Mouse (Mus musculus) lung, embryonic 16.5 days (tissue): ENCODE data around the gene Gch1. TPM values are rescaled to one million over a fixed set of nuclear protein-coding genes. Genes with fewer than 3 reads are reported as not detected.

ENCODE experiments used
- ATAC-seq: fragments of 200-750 bp; cut with Nextera tagmentation; 2 replicates; pipeline ENCODE4 v1.8.0; 2017; ENCODE audit warnings: low read depth, mild to moderate bottlenecking, moderate library complexity
- H3K27ac ChIP-seq: fragments of 300-500 bp; sonication (generic); 2 replicates; pipeline ENCODE4 v1.5.1; 2014; ENCODE audit warnings: mild to moderate bottlenecking, control low read depth, low read length
- H3K27me3 ChIP-seq: fragments of 300-500 bp; sonication (generic); 2 replicates; pipeline ENCODE4 v1.6.1; 2014; ENCODE audit warnings: low read depth, low read length, mixed read lengths; ENCODE audit not compliant: control insufficient read depth, insufficient read depth
- H3K36me3 ChIP-seq: fragments of 300-500 bp; sonication (generic); 2 replicates; pipeline ENCODE4 v1.6.1; 2014; ENCODE audit warnings: low read length; ENCODE audit not compliant: control insufficient read depth, insufficient read depth
- H3K4me1 ChIP-seq: fragments of 300-500 bp; sonication (generic); replicated peaks from 2 replicates; pipeline ENCODE4 v1.6.1; 2014; ENCODE audit warnings: low read length, mixed read lengths; ENCODE audit not compliant: control insufficient read depth, insufficient read depth
- H3K4me2 ChIP-seq: fragments of 300-500 bp; sonication (generic); 2 replicates; pipeline ENCODE4 v1.6.1; 2014; ENCODE audit warnings: low read depth, low read length, control low read depth
- H3K4me3 ChIP-seq: fragments of 300-500 bp; sonication (generic); 2 replicates; pipeline ENCODE4 v1.5.1; 2014; ENCODE audit warnings: mild to moderate bottlenecking, low read length, control low read depth
- H3K9ac ChIP-seq: fragments of 300-500 bp; sonication (generic); 2 replicates; pipeline ENCODE4 v1.6.1; 2014; ENCODE audit warnings: low read length, control low read depth
- H3K9me3 ChIP-seq: fragments of 300-500 bp; sonication (generic); 2 replicates; pipeline ENCODE4 v1.6.1; 2016; ENCODE audit warnings: low read length; ENCODE audit not compliant: control insufficient read depth
- WGBS: fragments of 180-500 bp; shearing (Covaris S2); extraction: QIAGEN DNeasy Blood & Tissue Kit; methylation state at CpG from one replicate; pipeline ENCODE4 v1.1.7; 2014; 5-methylcytosine and 5-hydroxymethylcytosine counted together
- polyA plus RNA-seq: library from polyadenylated mRNA; unstranded; fragments of >200 nt; fragmentation: Nextera tagmentation; extraction: Ambion mirVana; gene quantifications from 2 replicates; pipeline ENCODE4 v1.2.1, GENCODE M21; 2015

The Gch1 gene
- polyA plus RNA-seq, 1 experiment from 2014 or later: 4.6 TPM

GRCm38 (mm10) chr14:47190626-47191025 is 1.4 kb upstream of the Gch1 start:
- H3K4me1 ChIP-seq: peaks cover 9% of the 10 kb centered on the region; the same call in 1 of the 2 replicates
- no peak overlapping the region for H3K4me2 ChIP-seq
- H3K9ac ChIP-seq: no peak overlapping the region
- H3K4me3 ChIP-seq: no peak overlapping the region
- H3K9me3 ChIP-seq: no peaks in the 10 kb centered on the region
- H3K36me3 ChIP-seq: no peaks in the 10 kb centered on the region
- 57% methylated on average over 4 of the region's 4 CpGs for WGBS
- H3K27ac ChIP-seq: no peak overlapping the region
- no peak for ATAC-seq
- peaks cover 11% of the 10 kb centered on the region for H3K27me3 ChIP-seq

GRCm38 (mm10) chr14:47189635-47189955 is 382 bp upstream of the Gch1 start:
- Histone ChIP-seq H3K36me3 (no peaks in the 10 kb centered on the region), H3K4me3 (peak overlapping the region; percentile 70), H3K9me3 (no peaks in the 10 kb centered on the region), H3K27ac (no peak overlapping the region), H3K4me1 (peaks cover 9% of the 10 kb centered on the region; the same call in 1 of the 2 replicates), H3K9ac (peak overlapping the region; percentile 64), H3K4me2 (peak overlapping the region; percentile 85), H3K27me3 (peaks cover 11% of the 10 kb centered on the region)
- WGBS: 6% methylated on average over 8 of the region's 8 CpGs
- ATAC-seq: peak; percentile 21; the same call in 1 of the 2 replicates

- H3K9ac ChIP-seq: peak overlapping the region; percentile 64
- H3K36me3 ChIP-seq: no peaks in the 10 kb centered on the region
- H3K4me3 ChIP-seq: peak overlapping the region; percentile 70
- H3K9me3 ChIP-seq: no peaks in the 10 kb centered on the region
- peaks cover 11% of the 10 kb centered on the region for H3K27me3 ChIP-seq
- H3K27ac ChIP-seq: no peak overlapping the region
- H3K4me2 ChIP-seq: peak overlapping the region; percentile 85
- WGBS: 1% methylated on average over 16 of the region's 16 CpGs
- ATAC-seq: 0 out of 2 replicates have a peak, but pooled peaks have one; percentile 24
- H3K4me1 ChIP-seq: peaks cover 9% of the 10 kb centered on the region; the same call in 1 of the 2 replicates
Observed at GRCm38 (mm10) chr14:47188475-47188847, 752 bp downstream of the Gch1 start.

- peak overlapping the region; percentile 85 for H3K4me2 ChIP-seq
- peaks cover 11% of the 10 kb centered on the region for H3K27me3 ChIP-seq
- H3K4me3 ChIP-seq: peak overlapping the region; percentile 70
- peaks cover 9% of the 10 kb centered on the region; the same call in 1 of the 2 replicates for H3K4me1 ChIP-seq
- no peak for ATAC-seq
- no peak overlapping the region for H3K27ac ChIP-seq
- H3K36me3 ChIP-seq: no peaks in the 10 kb centered on the region
- H3K9ac ChIP-seq: peak overlapping the region; percentile 32; the same call in 1 of the 2 replicates
- no peaks in the 10 kb centered on the region for H3K9me3 ChIP-seq
- 32% methylated on average over 12 of the region's 12 CpGs for WGBS
Observed at GRCm38 (mm10) chr14:47187666-47188360, 1.4 kb downstream of the Gch1 start.

- ATAC-seq: no peak
- Histone ChIP-seq H3K4me1 (peaks cover 9% of the 10 kb centered on the region; the same call in 1 of the 2 replicates), H3K36me3 (no peaks in the 10 kb centered on the region), H3K4me3 (no peak overlapping the region), H3K9me3 (no peaks in the 10 kb centered on the region), H3K27ac (no peak overlapping the region), H3K4me2 (no peak overlapping the region), H3K27me3 (peaks cover 11% of the 10 kb centered on the region), H3K9ac (no peak overlapping the region)
- WGBS: 52% methylated on average over 1 of the region's 1 CpGs
Observed at GRCm38 (mm10) chr14:47187261-47187660, 2.0 kb downstream of the Gch1 start.

GRCm38 (mm10) chr14:47186561-47186960 is 2.7 kb downstream of the Gch1 start:
- WGBS: 72% methylated on average over 2 of the region's 2 CpGs
- Histone ChIP-seq H3K27me3 (peaks cover 11% of the 10 kb centered on the region), H3K4me3 (no peak overlapping the region), H3K9ac (no peak overlapping the region), H3K4me1 (peaks cover 12% of the 10 kb centered on the region; the same call in 1 of the 2 replicates), H3K9me3 (no peaks in the 10 kb centered on the region), H3K4me2 (no peak overlapping the region), H3K36me3 (no peaks in the 10 kb centered on the region), H3K27ac (no peak overlapping the region)
- no peak for ATAC-seq

- H3K4me2 ChIP-seq: no peak overlapping the region
- no peak overlapping the region for H3K4me3 ChIP-seq
- H3K9me3 ChIP-seq: no peaks in the 10 kb centered on the region
- no peak overlapping the region for H3K9ac ChIP-seq
- ATAC-seq: 0 out of 2 replicates have a peak, but pooled peaks have one; percentile 32
- no peaks in the 10 kb centered on the region; the same call in 1 of the 2 replicates for H3K27me3 ChIP-seq
- H3K27ac ChIP-seq: no peak overlapping the region
- 45% methylated on average over 11 of the region's 11 CpGs for WGBS
- H3K4me1 ChIP-seq: peaks cover 9% of the 10 kb centered on the region
- H3K36me3 ChIP-seq: no peaks in the 10 kb centered on the region
Observed at GRCm38 (mm10) chr14:47181497-47182290, 7.5 kb downstream of the Gch1 start.

- Histone ChIP-seq H3K4me2 (no peak overlapping the region), H3K9ac (no peak overlapping the region), H3K36me3 (no peaks in the 10 kb centered on the region), H3K9me3 (no peaks in the 10 kb centered on the region), H3K27ac (no peak overlapping the region), H3K4me1 (peaks cover 9% of the 10 kb centered on the region), H3K27me3 (no peaks in the 10 kb centered on the region), H3K4me3 (no peak overlapping the region)
- ATAC-seq: no peak
- 86% methylated on average over 5 of the region's 5 CpGs for WGBS
Observed at GRCm38 (mm10) chr14:47178851-47179250, 10.4 kb downstream of the Gch1 start.

GRCm38 (mm10) chr14:47177846-47178414 is 11.3 kb downstream of the Gch1 start:
- Histone ChIP-seq H3K4me1 (peaks cover 9% of the 10 kb centered on the region), H3K27ac (peak overlapping the region; percentile 9; the same call in 1 of the 2 replicates), H3K9me3 (no peaks in the 10 kb centered on the region), H3K4me3 (peak overlapping the region; percentile 4), H3K27me3 (no peaks in the 10 kb centered on the region), H3K36me3 (no peaks in the 10 kb centered on the region), H3K9ac (0 out of 2 replicates have a peak overlapping the region, but pooled peaks have one; percentile 10), H3K4me2 (peak overlapping the region; percentile 34)
- ATAC-seq: peak; percentile 82
- WGBS: 25% methylated on average over 13 of the region's 13 CpGs
